7 mouse cellular contexts compared by ENCODE assay signal in genomic region chr2:30771806-30772460, GRCm38 (mm10). TPM values are rescaled to one million over a fixed set of nuclear protein-coding genes. Genes with fewer than 3 reads are reported as not detected.
DNase-seq lines count a peak whose midpoint lies in the region; ATAC-seq lines count a peak whose summit lies in the region.

No protein-coding gene starts in this region.

- peak overlapping the region; percentile 36 for H3K4me3 ChIP-seq in intestine, embryonic 14.5 days (ENCODE audit: low read depth, low read length)
- peak overlapping the region; percentile 36 for H3K4me3 ChIP-seq in macrophage (ENCODE audit: inconsistent target)

- no peaks in the 10 kb centered on the region for H3K27me3 ChIP-seq in intestine, embryonic 14.5 days (replicated peaks; ENCODE audit: control insufficient read depth, insufficient read depth, low read length)

- H3K79me2 ChIP-seq in macrophage (ENCODE audit: inconsistent target), result no peaks in the 10 kb centered on the region

- peak; percentile 93 for DNase-seq in adrenal gland, adult 2 months
- DNase-seq in cerebellum, postnatal 36 days, result peak; percentile 57 to 58
- DNase-seq in gastrocnemius, postnatal 10 days, result peak; percentile 59
- peak; percentile 76 for DNase-seq in intestine, embryonic 14.5 days (ENCODE audit: low spot score)
- DNase-seq in left cerebral cortex, adult 9 months (ENCODE audit: low spot score in 2 of 2), result peak; percentile 66 to 83
- DNase-seq in right cerebral cortex, postnatal 14 days, result peak; percentile 56

- peaks cover 9% of the 10 kb centered on the region; the same call in 1 of the 2 replicates for H3K4me1 ChIP-seq in intestine, embryonic 14.5 days (replicated peaks; ENCODE audit: control insufficient read depth, insufficient read depth, low read length)

- no peaks in the 10 kb centered on the region for H3K36me3 ChIP-seq in intestine, embryonic 14.5 days (ENCODE audit: control insufficient read depth, insufficient read depth, low read length)
- no peaks in the 10 kb centered on the region for H3K36me3 ChIP-seq in macrophage (ENCODE audit: inconsistent target)

- no peaks in the 10 kb centered on the region for H3K9me3 ChIP-seq in intestine, embryonic 14.5 days (ENCODE audit: control insufficient read depth, low read length)

- H3K4me2 ChIP-seq in intestine, embryonic 14.5 days (ENCODE audit: low read length), result peak overlapping the region; percentile 64

- peak overlapping the region; percentile 55 for H3K27ac ChIP-seq in intestine, embryonic 14.5 days (ENCODE audit: low read depth)
- H3K27ac ChIP-seq in macrophage, result peak overlapping the region; percentile 90

- ATAC-seq in intestine, embryonic 14.5 days (replicated peaks; ENCODE audit: low FRiP score, low TSS enrichment, low read depth), result peak; percentile 50; the same call in 1 of the 2 replicates

- 7% methylated on average over 19 of the region's 19 CpGs for WGBS in intestine, embryonic 14.5 days
- 2% methylated on average over 19 of the region's 19 CpGs for WGBS in macrophage (ENCODE audit: missing documents)

- H3K9ac ChIP-seq in intestine, embryonic 14.5 days (ENCODE audit: low read length), result peak overlapping the region; percentile 46

RNA-seq across cellular contexts. Expression of gene 1700001O22Rik, which starts 31.5 kb away (rescaled TPM):
- total RNA-seq in adrenal gland, adult 2 months (2021), result 1 to 10 TPM; 1.8 to 5.0 TPM
- 2.8 and 3.6 TPM in 2 replicates for polyA plus RNA-seq in adrenal gland, adult 2 months (2012; rRNA removed)
- total RNA-seq in gastrocnemius, postnatal 10 days (2021), result 1 to 10 TPM in 1 of 2 experiments, under 1 TPM in 1; 0.33 to 1.1 TPM
- 2.1 and 2.2 TPM in 2 replicates for polyA plus RNA-seq in intestine, embryonic 14.5 days (2014; fragmentation: Nextera tagmentation; extraction: Ambion mirVana)
- total RNA-seq in macrophage (2018; cell fraction: chromatin; rRNA removed), result not detected
- under 1 TPM in 1 of 26 experiments, not detected in 25; 0.18 TPM for total RNA-seq in macrophage (2018; cell fraction: cytosol; rRNA removed)
- total RNA-seq in macrophage (2018; cell fraction: nucleus; rRNA removed), result not detected
- not detected in 3 replicates for polyA plus RNA-seq in macrophage (2018)

RNA-seq across cellular contexts. Expression of gene Ntmt1, which starts 35.7 kb away (rescaled TPM):
- total RNA-seq in adrenal gland, adult 2 months (2021), result 10 to 100 TPM; 33.5 to 45.4 TPM
- 69.9 and 77.1 TPM in 2 replicates for polyA plus RNA-seq in adrenal gland, adult 2 months (2012; rRNA removed)
- 10 to 100 TPM; 20.1 to 22.8 TPM for total RNA-seq in gastrocnemius, postnatal 10 days (2021)
- polyA plus RNA-seq in intestine, embryonic 14.5 days (2014; fragmentation: Nextera tagmentation; extraction: Ambion mirVana), result 105 and 110 TPM in 2 replicates
- total RNA-seq in macrophage (2018; cell fraction: chromatin; rRNA removed), result 10 to 100 TPM in 22 of 26 experiments, 1 to 10 TPM in 4; 6.2 to 26.4 (median 14.0) TPM
- total RNA-seq in macrophage (2018; cell fraction: cytosol; rRNA removed), result 10 to 100 TPM in 10 of 26 experiments, 1 to 10 TPM in 16; 6.2 to 13.3 (median 9.8) TPM
- 10 to 100 TPM in 14 of 26 experiments, 1 to 10 TPM in 12; 4.6 to 20.5 (median 10.0) TPM for total RNA-seq in macrophage (2018; cell fraction: nucleus; rRNA removed)
- polyA plus RNA-seq in macrophage (2018), result 3.4 to 13.7 TPM (median 9.8 TPM) in 3 replicates

RNA-seq across cellular contexts. Expression of gene Asb6, which starts 58.2 kb away (rescaled TPM):
- total RNA-seq in adrenal gland, adult 2 months (2021), result 10 to 100 TPM; 24.7 to 30.3 TPM
- 58.2 and 62.5 TPM in 2 replicates for polyA plus RNA-seq in adrenal gland, adult 2 months (2012; rRNA removed)
- 1 to 10 TPM; 8.9 to 9.0 TPM for total RNA-seq in gastrocnemius, postnatal 10 days (2021)
- 25.9 and 31.2 TPM in 2 replicates for polyA plus RNA-seq in intestine, embryonic 14.5 days (2014; fragmentation: Nextera tagmentation; extraction: Ambion mirVana)
- total RNA-seq in macrophage (2018; cell fraction: chromatin; rRNA removed), result 10 to 100 TPM; 13.9 to 87.4 (median 52.4) TPM
- 10 to 100 TPM; 13.1 to 25.6 (median 20.4) TPM for total RNA-seq in macrophage (2018; cell fraction: cytosol; rRNA removed)
- total RNA-seq in macrophage (2018; cell fraction: nucleus; rRNA removed), result 10 to 100 TPM; 18.0 to 66.2 (median 37.5) TPM
- polyA plus RNA-seq in macrophage (2018), result 20.4 to 25.2 TPM (median 23.8 TPM) in 3 replicates

Comparison
In these comparisons a context has a peak if more than half of its experiments do, and no peak if none do; other contexts are left out.
1. Peak in every context shown above with its lines: DNase-seq, ATAC-seq, H3K4me3 ChIP-seq and H3K27ac ChIP-seq.